Mouse (Mus musculus) adrenal gland, postnatal 25 days (tissue): Measurements from ENCODE around the gene Twnk. TPM values are rescaled to one million over a fixed set of nuclear protein-coding genes. Genes with fewer than 3 reads are reported as not detected.

Experiments
- DNase-seq: peaks from one replicate; pipeline ENCODE4 v3.0.0; 2021; ENCODE audit warnings: mixed read lengths
- total RNA-seq: library from RNA; stranded (reverse); gene quantifications from 2 replicates; pipeline ENCODE4 v1.2.3, GENCODE M21; 2021

Gene Twnk
- total RNA-seq, 1 experiment from 2014 or later = 39.3 TPM

- DNase-seq = no peak
These were observed 3.2 kb upstream of the Twnk start for GRCm38 (mm10) chr19:45002301-45002700.

- DNase-seq = no peak
These were observed 1.5 kb upstream of the Twnk start for GRCm38 (mm10) chr19:45003740-45004516.

- DNase-seq = peak; percentile 97
These were observed 672 bp downstream of the Twnk start, which contains the start of gene Mrpl43 for GRCm38 (mm10) chr19:45005957-45006712. Gene Mrpl43, minus strand, starts transcription at chr19:45006442.

DNA sequence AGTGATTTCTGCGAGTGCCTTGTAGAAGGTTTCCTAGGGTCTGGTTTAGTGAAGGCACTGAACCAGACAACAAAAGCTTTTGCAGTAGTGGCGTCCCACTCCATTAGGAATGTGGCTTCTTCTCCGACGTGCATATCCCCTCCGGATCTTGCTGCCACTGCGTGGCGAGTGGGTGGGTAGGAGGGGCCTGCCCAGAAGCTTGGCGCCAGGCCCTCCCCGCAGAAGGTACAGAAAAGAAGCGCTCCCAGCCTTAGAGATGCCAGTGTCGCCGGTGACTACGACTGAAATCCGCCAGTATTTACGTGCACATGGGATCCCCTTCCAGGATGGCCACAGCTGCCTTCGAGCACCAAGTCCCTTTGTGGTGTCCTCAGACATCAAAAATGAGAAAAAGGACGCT lies 1.6 kb downstream of the Twnk start:
- DNase-seq = no peak

GRCm38 (mm10) chr19:45007425-45008191 lies 2.1 kb downstream of the Twnk start:
- DNase-seq = peak; percentile 68

- DNase-seq = no peak
These were observed 5.2 kb downstream of the Twnk start for GRCm38 (mm10) chr19:45010646-45011045.

DNA sequence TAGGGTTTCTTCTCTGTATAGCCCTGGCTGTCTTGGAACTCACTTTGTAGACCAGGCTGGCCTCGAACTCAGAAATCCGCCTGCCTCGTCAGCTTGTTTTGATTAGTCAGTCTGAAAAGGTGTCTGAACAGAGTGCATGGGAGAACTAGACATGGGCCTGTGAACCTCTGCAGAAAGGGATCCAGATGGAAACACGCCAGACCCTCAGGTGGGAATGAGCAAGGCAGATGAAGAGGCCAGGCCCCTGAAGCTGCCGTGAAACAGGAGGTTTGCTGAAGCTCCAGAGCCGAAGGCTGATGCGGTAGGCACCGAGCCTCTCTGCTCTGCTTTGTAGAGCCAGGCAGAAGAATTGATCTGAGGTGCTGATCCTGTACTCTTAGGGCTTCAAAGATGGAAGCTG lies 6.8 kb downstream of the Twnk start:
- no peak for DNase-seq

GRCm38 (mm10) chr19:45012636-45013035 lies 7.2 kb downstream of the Twnk start:
- no peak for DNase-seq

GRCm38 (mm10) chr19:45013581-45014225 lies 8.2 kb downstream of the Twnk start:
- DNase-seq = no peak

- DNase-seq = no peak
These were observed 9.0 kb downstream of the Twnk start, which contains the start of gene Lzts2 for GRCm38 (mm10) chr19:45014335-45014971. Gene Lzts2, plus strand, starts transcription at chr19:45014414.

DNA sequence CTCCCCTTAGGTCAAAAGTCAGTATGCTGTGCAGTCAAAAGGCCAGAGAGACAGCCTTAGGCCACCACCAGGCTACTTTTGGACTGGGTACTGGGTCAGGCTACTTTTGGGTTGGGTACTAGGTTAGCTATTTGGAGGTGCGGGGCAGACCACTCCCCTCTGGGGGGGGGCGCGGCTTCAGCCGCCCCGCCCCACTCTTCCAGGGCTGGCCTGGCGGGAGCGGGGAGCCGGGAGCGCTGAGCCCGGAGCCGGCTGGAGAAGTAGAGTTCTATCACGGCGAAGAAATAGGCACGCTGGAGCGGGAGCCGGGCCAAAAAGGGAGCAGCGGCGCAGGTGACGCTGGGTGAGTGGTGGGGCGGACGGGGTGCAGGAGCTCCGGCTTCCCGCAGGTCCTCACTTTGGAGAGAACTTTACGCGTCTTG lies 9.5 kb downstream of the Twnk start:
- peak; percentile 79 for DNase-seq

DNA sequence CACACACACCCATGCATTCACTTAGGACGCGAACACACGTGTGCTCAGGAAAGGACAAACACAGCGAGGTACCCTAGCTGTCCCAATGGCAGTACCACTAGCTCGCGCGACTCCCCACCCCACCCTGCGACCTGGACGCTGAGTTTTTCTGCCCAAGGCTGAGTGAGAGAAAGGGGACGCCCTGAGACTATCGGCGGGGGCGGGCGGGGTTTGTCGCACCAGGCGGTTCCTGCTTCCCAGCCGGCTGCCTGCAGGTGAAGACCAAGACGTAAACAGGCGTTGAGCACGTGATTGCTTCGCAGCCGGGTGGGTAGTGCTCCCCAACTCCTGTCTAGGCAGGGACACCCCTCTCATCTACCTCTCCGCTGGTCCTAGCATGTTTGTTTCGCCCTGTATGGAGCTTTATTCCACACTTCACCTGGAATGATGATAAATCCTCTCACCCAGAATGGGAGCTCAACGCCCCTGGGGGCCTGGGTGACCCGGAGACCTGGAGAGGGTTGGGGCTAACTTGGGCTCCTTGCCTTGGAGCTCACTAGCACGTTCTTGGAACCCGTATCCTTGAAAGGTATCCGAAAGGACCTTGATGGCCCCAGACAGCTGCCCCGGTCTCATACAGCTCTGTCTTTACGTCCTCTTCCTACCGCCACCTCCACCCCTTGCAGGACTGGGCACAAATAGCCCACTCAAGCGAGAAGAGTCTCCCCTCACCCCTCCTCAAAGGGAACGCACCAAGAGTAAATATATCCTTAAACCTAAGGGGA lies 10.2 kb downstream of the Twnk start:
- DNase-seq = peak; percentile 75

- DNase-seq = peak; percentile 82
These were observed 11.1 kb downstream of the Twnk start for GRCm38 (mm10) chr19:45016341-45017215.

GRCm38 (mm10) chr19:45017216-45017771 lies 11.8 kb downstream of the Twnk start:
- peak; percentile 82 for DNase-seq

DNA sequence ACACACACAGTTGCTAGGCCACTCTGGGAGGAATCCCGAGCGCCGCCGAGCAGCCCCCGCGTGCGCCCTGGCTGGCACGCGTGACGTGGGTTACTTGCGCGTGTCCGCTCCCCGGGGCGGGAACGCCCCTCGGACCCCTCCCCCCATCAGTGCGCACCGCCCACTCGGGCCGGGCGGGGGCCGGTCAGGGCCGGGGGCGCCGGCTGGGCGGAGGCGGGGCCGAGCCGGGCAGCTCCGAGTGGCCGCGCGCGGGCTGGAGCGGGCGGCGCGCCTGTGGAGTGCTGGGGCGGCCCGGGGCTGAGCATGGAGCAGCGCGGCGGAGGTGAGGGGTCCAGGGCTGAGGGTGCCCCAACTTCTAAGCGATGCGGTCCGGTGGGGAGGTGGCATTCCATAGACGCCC lies 12.4 kb downstream of the Twnk start:
- DNase-seq = peak; percentile 93

DNA sequence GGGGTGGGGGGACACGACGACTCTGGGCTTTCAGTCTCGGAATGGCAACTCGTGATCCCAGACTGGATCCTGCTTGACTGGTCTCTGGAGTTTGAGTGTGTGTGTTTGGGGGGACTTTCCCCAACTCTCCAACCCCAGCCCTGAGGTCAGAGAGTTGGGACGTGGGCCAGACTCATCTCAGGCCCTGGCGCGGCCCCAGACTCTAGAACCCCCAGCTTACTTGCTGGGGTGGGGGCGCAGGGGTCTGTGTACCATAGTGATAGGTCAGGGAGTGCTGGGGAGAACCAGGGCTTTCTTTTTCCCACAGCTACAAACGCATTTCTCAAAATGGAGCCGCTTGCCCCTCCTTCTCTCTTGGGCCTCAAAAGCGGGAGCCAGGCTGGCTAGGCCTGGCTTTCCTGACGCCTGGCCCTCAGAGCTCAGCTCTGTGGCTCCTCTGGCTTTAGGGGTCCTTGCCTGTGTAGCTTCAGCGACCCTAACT lies 12.9 kb downstream of the Twnk start:
- DNase-seq = no peak

GRCm38 (mm10) chr19:45020348-45020747 lies 14.9 kb downstream of the Twnk start:
- peak; percentile 72 for DNase-seq

DNA sequence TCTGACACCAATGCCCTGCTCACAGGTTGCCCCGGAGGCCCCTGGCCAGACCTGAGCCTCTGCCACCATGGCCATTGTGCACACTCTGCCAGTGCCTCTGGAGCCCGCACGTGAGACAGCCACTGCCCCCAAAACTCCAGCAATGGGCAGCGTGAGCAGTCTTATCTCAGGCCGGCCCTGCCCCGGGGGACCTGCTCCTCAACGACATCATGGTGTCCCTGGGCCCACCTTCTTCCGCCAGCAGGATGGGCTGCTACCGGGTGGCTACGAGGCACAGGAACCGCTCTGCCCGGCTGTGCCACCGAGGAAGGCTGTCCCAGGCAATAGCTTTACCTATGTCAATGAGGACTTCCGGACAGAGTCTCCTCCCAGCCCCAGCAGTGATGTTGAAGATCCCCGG lies 15.9 kb downstream of the Twnk start:
- DNase-seq = no peak

- DNase-seq = no peak
These were observed 18.5 kb downstream of the Twnk start for GRCm38 (mm10) chr19:45023993-45024392.
